Mouse (Mus musculus) retina, postnatal 1 day (tissue): ENCODE measurements around the gene Exoc3l2.
A peak's percentile ranks its signal among the peaks of the same experiment; 100 is the strongest.

Source experiments
- DNase-seq: peaks from one replicate; pipeline ENCODE4 v3.0.0-alpha.2; 2012

The Exoc3l2 gene

GRCm38 (mm10) chr7:19457414-19458071, 5.6 kb upstream of the Exoc3l2 start:
- no peak for DNase-seq

DNA sequence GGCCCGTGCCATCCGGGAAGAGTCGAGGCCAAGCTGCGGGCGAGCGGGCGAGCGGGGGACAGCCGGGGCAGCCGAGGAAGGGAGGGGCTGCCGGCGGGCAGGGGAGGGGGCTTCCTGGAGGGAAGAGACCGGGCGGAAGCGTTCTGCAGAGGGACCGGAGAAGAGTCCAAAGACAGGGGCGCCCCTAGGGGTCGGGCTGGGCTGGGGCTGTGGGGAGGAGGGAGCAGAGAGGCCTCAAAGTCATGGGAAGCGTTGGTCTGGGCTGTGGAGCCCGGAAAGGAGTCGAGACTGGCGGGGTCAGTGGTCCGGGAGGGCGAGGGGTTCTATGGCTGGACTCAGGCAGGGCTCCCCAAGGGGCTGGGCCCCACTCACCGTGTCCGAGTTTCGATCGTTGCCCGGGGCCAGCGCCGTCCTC, 5.1 kb upstream of the Exoc3l2 start:
- peak; percentile 88 for DNase-seq

DNA sequence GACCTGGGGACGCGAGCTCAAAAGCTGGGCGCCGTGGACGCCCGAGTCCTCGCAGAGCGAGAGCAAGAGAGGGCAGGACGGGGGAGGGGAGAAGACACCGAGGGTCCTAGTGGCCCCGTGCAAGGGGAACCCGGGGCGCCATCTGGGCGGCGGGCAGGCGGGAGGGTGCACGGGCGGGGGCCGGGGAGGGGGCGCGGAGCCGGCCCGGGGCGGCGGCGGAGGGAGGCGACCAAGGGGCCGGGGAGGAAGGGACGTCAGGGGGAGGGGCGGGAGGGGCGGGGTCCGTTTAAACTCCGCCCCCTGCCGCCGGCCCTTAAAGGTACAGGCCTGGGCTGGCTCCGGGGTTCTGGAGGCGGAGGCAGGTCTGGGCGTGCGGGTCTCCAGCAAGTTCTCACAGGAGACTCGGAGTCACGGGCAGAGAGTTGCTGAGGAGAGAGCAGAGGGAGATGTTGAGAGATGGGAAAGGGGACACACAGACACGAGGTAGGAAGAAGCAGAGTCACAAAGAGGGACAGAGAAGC, 4.5 kb upstream of the Exoc3l2 start, which contains the start of gene Mark4:
Gene Mark4 (minus strand): TSS at position 231 of the 521 bp plus-strand sequence.
- DNase-seq: peak; percentile 89

DNA sequence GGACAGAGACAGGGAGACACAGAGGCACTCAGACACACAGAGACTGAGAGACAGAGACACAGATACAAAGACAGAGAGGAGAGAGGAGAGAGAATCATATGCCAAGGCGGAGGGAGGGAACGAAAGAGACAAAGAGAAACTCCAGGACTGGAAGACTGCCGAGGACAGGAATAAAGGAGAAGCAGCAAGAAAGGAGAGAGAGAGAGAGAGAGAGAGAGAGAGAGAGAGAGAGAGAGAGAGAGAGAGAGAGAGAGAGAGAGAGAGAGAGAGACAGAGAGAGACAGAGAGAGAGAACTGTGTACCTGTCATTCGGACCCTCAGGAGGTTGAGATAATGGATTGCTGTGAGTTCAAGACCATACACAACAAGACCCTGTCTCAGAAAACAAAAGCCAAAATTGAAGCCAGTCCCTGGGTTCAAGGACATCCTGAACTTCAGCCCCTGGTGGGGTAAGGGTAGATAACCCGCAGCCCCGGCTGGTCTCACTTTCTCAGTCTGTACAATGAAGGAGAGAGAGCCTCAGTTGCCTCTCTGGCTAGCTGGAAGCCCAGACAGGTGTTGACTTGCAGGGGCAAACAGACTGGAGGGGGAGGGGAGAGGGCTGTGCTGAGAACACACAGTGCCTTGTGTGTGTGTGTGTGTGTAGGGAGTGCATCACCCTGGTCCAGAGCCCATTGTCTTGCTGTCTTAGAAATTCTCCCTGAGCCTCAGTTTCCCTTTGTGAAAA, 3.8 kb upstream of the Exoc3l2 start:
- DNase-seq: no peak

GRCm38 (mm10) chr7:19460500-19460899, 2.6 kb upstream of the Exoc3l2 start:
- no peak for DNase-seq

- peak; percentile 84 for DNase-seq
These were observed 1.6 kb upstream of the Exoc3l2 start for GRCm38 (mm10) chr7:19461488-19461887.

GRCm38 (mm10) chr7:19462443-19462842, 688 bp upstream of the Exoc3l2 start:
- DNase-seq: no peak

- no peak for DNase-seq
These were observed 1.5 kb downstream of the Exoc3l2 start for GRCm38 (mm10) chr7:19464367-19465307.

DNA sequence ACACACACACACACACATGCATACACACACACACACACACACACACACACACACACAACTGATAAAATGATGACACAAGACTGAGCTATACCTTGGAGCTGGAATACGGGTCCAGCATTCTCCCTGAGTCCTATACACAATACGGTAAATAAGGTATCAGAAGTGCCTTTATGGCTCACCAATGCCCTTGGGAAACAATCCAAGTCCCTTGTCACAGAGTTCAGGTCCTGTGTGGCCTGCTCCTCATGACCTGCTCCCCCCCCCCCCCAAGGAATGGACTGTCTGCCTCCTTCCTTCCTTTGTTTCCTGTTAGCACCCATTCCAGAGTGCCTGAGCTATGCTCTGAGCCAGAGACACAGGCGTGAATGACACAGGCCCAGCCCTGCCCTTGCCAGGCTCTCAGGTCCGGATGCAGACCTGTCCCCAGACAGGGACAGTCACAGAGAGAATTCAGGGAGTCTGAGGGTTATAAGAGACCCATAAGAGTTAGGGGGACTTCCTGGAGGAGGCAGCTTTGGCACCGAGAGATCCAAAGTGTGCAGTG, 3.5 kb downstream of the Exoc3l2 start:
- DNase-seq: no peak

- DNase-seq: no peak
These were observed 4.5 kb downstream of the Exoc3l2 start for GRCm38 (mm10) chr7:19467638-19468037.

GRCm38 (mm10) chr7:19468279-19468678, 5.1 kb downstream of the Exoc3l2 start:
- DNase-seq: no peak

DNA sequence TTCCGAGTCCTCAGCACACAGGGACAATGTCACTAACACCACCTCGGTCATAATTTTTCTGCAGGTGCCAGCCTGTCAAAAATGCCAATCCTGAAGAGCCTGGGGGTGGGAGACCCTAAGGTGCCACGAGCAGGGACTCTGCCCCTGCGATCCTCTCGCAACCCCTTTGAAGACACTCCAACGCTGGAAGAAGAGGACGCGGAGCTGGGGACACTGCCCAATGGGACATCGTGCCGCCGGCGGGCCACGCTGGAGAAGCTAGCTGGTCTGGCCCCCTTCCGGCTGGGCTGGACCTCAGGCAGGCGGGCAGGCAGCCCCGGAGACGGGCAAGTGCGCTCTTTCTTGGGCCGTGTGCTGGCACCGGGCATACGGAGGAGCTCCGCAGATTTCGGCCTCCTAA, 6.3 kb downstream of the Exoc3l2 start:
- DNase-seq: no peak

DNA sequence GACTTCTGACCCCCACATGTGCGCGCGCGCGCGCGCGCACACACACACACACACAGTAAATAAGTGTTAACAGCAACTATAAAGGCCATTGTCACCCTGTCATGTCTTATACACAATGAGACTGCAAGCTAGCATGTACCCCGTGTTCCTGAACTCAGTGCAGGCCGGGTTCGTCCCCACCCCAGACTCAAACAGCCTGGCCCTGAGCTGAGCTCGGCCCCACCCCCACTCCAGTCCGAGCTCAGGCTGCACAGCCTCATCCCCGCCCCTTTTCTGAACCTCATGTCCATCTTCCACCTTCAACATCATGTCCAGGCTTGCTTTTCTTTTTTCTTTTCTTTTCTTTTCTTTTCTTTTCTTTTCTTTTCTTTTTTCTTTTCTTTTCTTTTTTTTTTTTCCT, 7.2 kb downstream of the Exoc3l2 start:
- DNase-seq: no peak

DNA sequence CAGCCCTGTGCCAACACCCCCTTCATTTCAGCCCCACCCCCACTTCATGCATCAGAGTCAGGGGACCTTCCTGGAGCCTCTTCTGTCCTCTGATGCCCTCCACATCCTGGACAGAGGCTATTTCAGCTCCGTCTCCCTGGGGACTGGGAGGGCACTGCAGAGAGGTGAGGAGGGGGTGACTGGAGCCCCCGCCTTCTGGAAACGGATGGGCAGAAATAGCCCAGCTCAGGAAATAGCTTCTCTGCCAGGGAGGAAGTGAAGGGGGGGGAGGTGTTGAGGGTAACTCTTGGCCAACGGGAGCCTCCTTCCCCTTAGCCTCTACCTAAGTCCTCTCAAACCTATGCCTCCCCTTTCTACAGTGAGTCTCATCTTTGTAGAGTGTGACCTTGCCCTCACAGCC, 9.3 kb downstream of the Exoc3l2 start:
- no peak for DNase-seq

DNA sequence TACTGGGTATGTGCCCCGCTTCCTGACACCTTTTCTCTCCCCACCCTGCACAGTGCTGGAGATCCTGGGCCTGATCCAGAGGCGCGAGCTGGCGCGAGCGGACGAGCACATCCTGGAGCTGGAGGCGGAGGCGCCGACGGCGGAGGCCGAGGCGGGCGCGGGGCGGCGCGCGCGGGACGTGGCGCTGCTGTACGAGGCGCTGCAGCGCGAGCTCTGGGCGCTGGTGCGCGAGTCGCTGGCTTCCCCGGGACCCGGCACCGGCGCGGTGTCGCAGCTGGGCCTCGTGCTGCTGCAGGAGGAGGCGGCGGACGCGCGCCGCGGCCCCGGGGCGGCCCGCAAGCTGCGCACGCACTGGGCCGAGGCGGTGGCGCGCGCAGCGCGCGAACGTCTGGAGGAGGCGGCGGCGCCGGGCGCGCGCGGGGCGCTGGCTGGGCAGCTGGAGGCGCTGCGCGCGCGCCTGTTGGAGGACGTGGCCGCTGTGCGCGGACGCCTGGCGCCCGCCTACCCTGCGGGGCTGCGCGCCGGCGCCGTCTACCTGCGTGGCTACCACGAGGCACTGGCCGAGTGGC, 10.8 kb downstream of the Exoc3l2 start:
- peak; percentile 85 for DNase-seq

DNA sequence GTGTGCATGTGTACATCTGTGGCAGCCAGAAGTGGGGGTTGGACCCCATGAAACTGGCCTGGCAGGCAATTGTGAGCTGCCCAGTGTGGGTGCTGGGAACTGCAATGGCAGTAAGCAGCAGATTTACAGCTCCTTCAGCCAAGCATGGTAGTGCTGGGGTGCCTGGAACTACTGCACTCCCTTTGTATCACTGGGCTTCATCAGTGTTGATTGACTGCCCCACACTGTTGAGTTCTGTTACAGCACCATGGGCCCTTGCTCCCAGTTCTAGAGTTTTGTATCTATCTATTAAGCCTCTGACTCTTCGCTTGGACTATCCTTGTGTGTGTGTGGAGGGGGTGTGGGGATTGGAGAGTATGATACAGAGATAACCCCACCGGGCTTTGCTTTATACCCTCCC, 14.0 kb downstream of the Exoc3l2 start:
- no peak for DNase-seq

GRCm38 (mm10) chr7:19477624-19478384, 14.7 kb downstream of the Exoc3l2 start:
- DNase-seq: no peak

GRCm38 (mm10) chr7:19483281-19483680, 20.1 kb downstream of the Exoc3l2 start:
- no peak for DNase-seq

DNA sequence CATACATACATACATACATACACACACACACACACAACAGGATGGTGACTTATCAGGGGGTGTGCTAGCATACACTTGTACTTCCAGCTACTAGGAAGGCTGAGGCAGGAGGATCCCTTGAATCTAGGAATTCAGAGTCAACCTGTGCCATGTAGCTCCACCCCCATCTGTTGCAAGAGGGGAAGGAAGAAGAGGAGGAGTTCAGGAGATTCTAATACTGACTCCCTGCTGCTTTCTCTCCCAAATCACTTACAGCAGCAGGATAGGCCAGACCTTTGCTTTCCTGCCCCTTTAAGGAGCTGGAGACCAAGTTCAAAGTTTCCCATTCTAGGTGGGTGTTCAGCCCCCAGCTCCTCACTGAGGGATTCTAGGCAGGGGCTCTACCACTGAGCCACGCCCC, 22.4 kb downstream of the Exoc3l2 start:
- DNase-seq: no peak

GRCm38 (mm10) chr7:19486549-19486948, 23.4 kb downstream of the Exoc3l2 start:
- no peak for DNase-seq

GRCm38 (mm10) chr7:19489525-19489924, 26.4 kb downstream of the Exoc3l2 start:
- DNase-seq: peak; percentile 28

DNA sequence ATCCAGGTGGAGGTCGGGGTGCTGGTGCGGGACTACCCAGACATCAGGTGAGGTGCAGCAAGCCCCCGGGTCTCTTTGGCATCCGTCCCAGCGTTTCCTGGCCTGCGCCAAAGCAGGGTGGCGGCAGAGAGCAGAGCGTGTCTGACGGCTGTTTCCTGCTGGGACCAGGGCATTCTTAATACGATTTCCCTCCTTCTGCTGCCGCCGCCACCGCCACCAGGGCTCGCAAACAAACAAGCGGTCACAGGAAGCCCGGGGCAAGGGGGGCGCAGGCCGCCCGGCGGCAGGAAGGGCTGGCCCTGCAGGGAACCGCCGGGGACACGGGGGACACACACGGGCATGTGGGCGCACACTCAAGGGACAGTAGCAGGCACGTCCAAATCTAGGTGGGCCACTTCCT, 28.6 kb downstream of the Exoc3l2 start:
- peak; percentile 59 for DNase-seq
